Mouse (Mus musculus): Measurements from ENCODE around the gene Map3k1.
A peak's percentile ranks its signal among the peaks of the same experiment; 100 is the strongest.

Gene Map3k1

GRCm38 (mm10) chr13:111791596-111791995 is 17.2 kb downstream of the Map3k1 start:
- DNase-seq (ENCODE audit: low spot score): no peak

- DNase-seq (ENCODE audit: low spot score): no peak
These were observed 19.2 kb downstream of the Map3k1 start for GRCm38 (mm10) chr13:111789420-111790065.

- DNase-seq (ENCODE audit: low spot score): no peak
These were observed 19.9 kb downstream of the Map3k1 start for GRCm38 (mm10) chr13:111788882-111789281.

- DNase-seq (ENCODE audit: low spot score): peak; percentile 58
These were observed 20.8 kb downstream of the Map3k1 start for GRCm38 (mm10) chr13:111787857-111788619.

- no peak for DNase-seq (ENCODE audit: low spot score)
These were observed 22.2 kb downstream of the Map3k1 start for GRCm38 (mm10) chr13:111786584-111786983.

GRCm38 (mm10) chr13:111783451-111783850 is 25.3 kb downstream of the Map3k1 start:
- DNase-seq (ENCODE audit: low spot score): no peak

- no peak for DNase-seq (ENCODE audit: low spot score)
These were observed 29.3 kb downstream of the Map3k1 start for GRCm38 (mm10) chr13:111779471-111779870.

- no peak for DNase-seq (ENCODE audit: low spot score)
These were observed 30.2 kb downstream of the Map3k1 start for GRCm38 (mm10) chr13:111778606-111779005.

- no peak for DNase-seq (ENCODE audit: low spot score)
These were observed 30.9 kb downstream of the Map3k1 start for GRCm38 (mm10) chr13:111777865-111778264.

GRCm38 (mm10) chr13:111777179-111777578 is 31.6 kb downstream of the Map3k1 start:
- DNase-seq (ENCODE audit: low spot score): no peak

- DNase-seq (ENCODE audit: low spot score): no peak
These were observed 36.7 kb downstream of the Map3k1 start for GRCm38 (mm10) chr13:111772075-111772474.

- DNase-seq (ENCODE audit: low spot score): no peak
These were observed 37.6 kb downstream of the Map3k1 start for GRCm38 (mm10) chr13:111771232-111771631.

- DNase-seq (ENCODE audit: low spot score): no peak
These were observed 38.0 kb downstream of the Map3k1 start for GRCm38 (mm10) chr13:111770776-111771175.

GRCm38 (mm10) chr13:111762526-111762925 is 46.3 kb downstream of the Map3k1 start:
- no peak for DNase-seq (ENCODE audit: low spot score)

- DNase-seq (ENCODE audit: low spot score): no peak
These were observed 51.8 kb downstream of the Map3k1 start for GRCm38 (mm10) chr13:111756986-111757385.

- no peak for DNase-seq (ENCODE audit: low spot score)
These were observed 52.9 kb downstream of the Map3k1 start for GRCm38 (mm10) chr13:111755937-111756336.

GRCm38 (mm10) chr13:111755377-111755776 is 53.4 kb downstream of the Map3k1 start:
- no peak for DNase-seq (ENCODE audit: low spot score)

- no peak for DNase-seq (ENCODE audit: low spot score)
These were observed 55.5 kb downstream of the Map3k1 start for GRCm38 (mm10) chr13:111753321-111753720.

- no peak for DNase-seq (ENCODE audit: low spot score)
These were observed 60.3 kb downstream of the Map3k1 start for GRCm38 (mm10) chr13:111748301-111749062.

GRCm38 (mm10) chr13:111746831-111747230 is 62.0 kb downstream of the Map3k1 start:
- DNase-seq (ENCODE audit: low spot score): no peak

- no peak for DNase-seq (ENCODE audit: low spot score)
These were observed 63.6 kb downstream of the Map3k1 start for GRCm38 (mm10) chr13:111745216-111745615.

GRCm38 (mm10) chr13:111744233-111745000 is 64.4 kb downstream of the Map3k1 start:
- no peak for DNase-seq (ENCODE audit: low spot score)

Data from testis, postnatal 14 days (tissue).